In the genomic region with DNA sequence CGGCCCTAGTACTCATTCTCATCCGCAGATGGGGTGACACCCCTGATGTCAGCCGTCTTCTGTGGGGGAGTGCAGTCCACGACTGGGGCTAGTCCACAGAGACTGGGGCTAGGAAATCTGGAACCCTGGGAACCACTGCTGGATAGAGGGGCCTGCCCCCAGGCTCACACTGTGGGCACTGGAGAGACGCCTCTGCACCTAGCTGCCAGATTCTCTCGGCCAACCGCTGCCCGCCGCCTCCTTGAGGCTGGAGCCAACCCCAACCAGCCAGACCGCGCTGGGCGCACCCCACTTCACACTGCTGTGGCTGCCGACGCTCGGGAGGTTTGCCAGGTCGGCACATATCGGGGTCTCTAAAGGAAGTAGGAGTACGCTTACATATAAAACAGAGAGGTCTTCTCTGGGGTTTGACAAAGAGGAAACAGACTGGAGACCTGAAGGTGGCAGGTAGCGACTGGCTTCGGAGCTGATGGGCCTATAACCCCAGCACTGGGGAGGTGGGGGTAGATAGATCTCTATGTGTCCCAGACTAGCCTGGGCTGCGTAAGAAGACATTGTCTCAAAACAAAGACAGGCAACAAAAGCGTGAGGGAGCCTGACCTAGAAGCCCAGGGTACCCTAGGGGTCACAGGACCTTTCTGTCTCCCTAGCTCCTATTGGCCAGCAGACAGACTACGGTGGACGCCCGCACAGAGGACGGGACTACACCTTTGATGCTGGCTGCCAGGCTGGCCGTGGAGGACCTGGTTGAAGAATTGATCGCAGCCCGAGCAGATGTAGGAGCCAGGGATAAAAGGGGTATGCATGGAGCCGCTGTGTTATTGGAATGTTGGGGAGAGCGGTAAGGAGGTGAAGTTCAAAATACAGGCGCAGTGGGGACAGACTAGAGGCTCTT, we compare ENCODE assay signal across 8 mouse cellular contexts. TPM values are rescaled to one million over a fixed set of nuclear protein-coding genes. Genes with fewer than 3 reads are reported as not detected.
DNase-seq lines count a peak whose midpoint lies in the region; ATAC-seq and TF ChIP-seq lines count a peak whose summit lies in the region.

No protein-coding gene starts in this region.

- no peak for TF ChIP-seq CTCF in hindbrain, postnatal 0 days (IDR thresholded peaks at IDR 0.05; ENCODE audit: low read depth)

- peak overlapping the region; percentile 46 for H3ac ChIP-seq in myocyte (ENCODE audit: control insufficient read depth, insufficient read length)

- no peaks in the 10 kb centered on the region for H3K27me3 ChIP-seq in hindbrain, postnatal 0 days (ENCODE audit: insufficient read depth, low read length)
- peaks cover 3% of the 10 kb centered on the region for H3K27me3 ChIP-seq in myocyte (ENCODE audit: control insufficient read depth, insufficient read depth, insufficient read length)

- H3K4me1 ChIP-seq in hindbrain, postnatal 0 days (ENCODE audit: insufficient read depth, low read length): peaks cover 7% of the 10 kb centered on the region

- peak overlapping the region; percentile 86 for H3K4me2 ChIP-seq in hindbrain, postnatal 0 days (ENCODE audit: low read depth, low read length)
- peak overlapping the region; percentile 100 for H3K4me2 ChIP-seq in myocyte (ENCODE audit: low read depth)

- no peak for TF ChIP-seq POLR2A in myocyte (IDR thresholded peaks at IDR 0.05; ENCODE audit: insufficient read length, low read depth)

- H3K36me3 ChIP-seq in hindbrain, postnatal 0 days (ENCODE audit: insufficient read depth, low read length): no peaks in the 10 kb centered on the region
- no peaks in the 10 kb centered on the region for H3K36me3 ChIP-seq in myocyte (ENCODE audit: control insufficient read depth, insufficient read depth)

- no peaks in the 10 kb centered on the region for H3K9me3 ChIP-seq in hindbrain, postnatal 0 days (ENCODE audit: low read length)

- peak overlapping the region; percentile 52 for H3K4me3 ChIP-seq in hindbrain, postnatal 0 days (ENCODE audit: low read length)
- peak overlapping the region; percentile 46 for H3K4me3 ChIP-seq in myocyte

- no peaks in the 10 kb centered on the region for H3K79me2 ChIP-seq in myocyte (ENCODE audit: control insufficient read depth, insufficient read depth)

- H3K9ac ChIP-seq in hindbrain, postnatal 0 days (replicated peaks; ENCODE audit: low read length): peak overlapping the region; percentile 68

- WGBS in hindbrain, postnatal 0 days: 11% methylated on average over 32 of the region's 32 CpGs

- DNase-seq in cerebellum, adult 18-20 months: peak; percentile 36 to 37
- peak; percentile 66 for DNase-seq in retina, embryonic 14.5 days (ENCODE audit: low spot score)
- DNase-seq in retina, postnatal 1 day: no peak
- DNase-seq in hindbrain, postnatal 0 days (ENCODE audit: low spot score): peak; percentile 60
- DNase-seq in urinary bladder, postnatal 14 days (ENCODE audit: low spot score): no peak
- DNase-seq in gastrocnemius, postnatal 4 days (ENCODE audit: low spot score in 2 of 2): no peak

- no peak for ATAC-seq in cerebellum, adult (ENCODE audit: insufficient number of reproducible peaks, low FRiP score, low TSS enrichment)
- ATAC-seq in hindbrain, postnatal 0 days: peak; percentile 2

- H3K27ac ChIP-seq in hindbrain, postnatal 0 days: peak overlapping the region; percentile 91

TF ChIP-seq in myocyte, 11 proteins besides CTCF, POLR2A, EP300 and RAD21:
- TF ChIP-seq REST (IDR thresholded peaks at IDR 0.05; ENCODE audit: insufficient read depth, insufficient read length): no peak
- no peak for TF ChIP-seq MYOD1 (IDR thresholded peaks at IDR 0.05; ENCODE audit: control insufficient read depth in 1 of 3, insufficient read length in 2 of 3, low read depth in 2 of 3)
- TF ChIP-seq CEBPB (IDR thresholded peaks at IDR 0.05; ENCODE audit: insufficient read depth, poor library complexity, severe bottlenecking): no peak
- no peak for TF ChIP-seq SRF (IDR thresholded peaks at IDR 0.05; ENCODE audit: control insufficient read depth, insufficient read length, low read depth)
- no peak for TF ChIP-seq MYOG (IDR thresholded peaks at IDR 0.05; ENCODE audit: control insufficient read depth in 1 of 3, insufficient read depth in 1 of 3, insufficient read length in 2 of 3, low read depth in 2 of 3)
- no peak for TF ChIP-seq MAX (IDR thresholded peaks at IDR 0.05; ENCODE audit: low read depth)
- TF ChIP-seq TCF3 (IDR thresholded peaks at IDR 0.05; ENCODE audit: insufficient read length, low read depth): no peak
- no peak for TF ChIP-seq USF1 (IDR thresholded peaks at IDR 0.05; ENCODE audit: low read depth)

RNA-seq across cellular contexts. Expression of gene Gpsm3, which starts 3.5 kb away (rescaled TPM):
- 3.4 and 4.8 TPM in 2 replicates for total RNA-seq in hindbrain, postnatal 0 days (2014; rRNA removed)
- 4.8 and 5.4 TPM in 2 replicates for polyA plus RNA-seq in hindbrain, postnatal 0 days (2015; fragmentation: Nextera tagmentation; extraction: Ambion mirVana)
- polyA plus RNA-seq in myocyte (2012; fragmentation: generic; extraction: Trizol): 3.1 TPM
- total RNA-seq in gastrocnemius, postnatal 4 days (2021): 1 to 10 TPM; 4.6 to 5.3 TPM

RNA-seq across cellular contexts. Expression of gene Pbx2, which starts 4.9 kb away (rescaled TPM):
- total RNA-seq in hindbrain, postnatal 0 days (2014; rRNA removed): 63.1 and 67.1 TPM in 2 replicates
- 6.2 and 7.5 TPM in 2 replicates for polyA plus RNA-seq in hindbrain, postnatal 0 days (2015; fragmentation: Nextera tagmentation; extraction: Ambion mirVana)
- 21.6 TPM for polyA plus RNA-seq in myocyte (2012; fragmentation: generic; extraction: Trizol)
- total RNA-seq in gastrocnemius, postnatal 4 days (2021): 10 to 100 TPM; 48.7 to 53.5 TPM

RNA-seq across cellular contexts. Expression of gene Ager, which starts 11.5 kb away (rescaled TPM):
- total RNA-seq in hindbrain, postnatal 0 days (2014; rRNA removed): 1.8 and 2.0 TPM in 2 replicates
- polyA plus RNA-seq in hindbrain, postnatal 0 days (2015; fragmentation: Nextera tagmentation; extraction: Ambion mirVana): 1.7 and 2.5 TPM in 2 replicates
- polyA plus RNA-seq in myocyte (2012; fragmentation: generic; extraction: Trizol): 0.22 TPM
- 1 to 10 TPM; 2.0 to 3.0 TPM for total RNA-seq in gastrocnemius, postnatal 4 days (2021)

RNA-seq across cellular contexts. Expression of gene Rnf5, which starts 17.4 kb away (rescaled TPM):
- total RNA-seq in hindbrain, postnatal 0 days (2014; rRNA removed): 61.9 and 65.3 TPM in 2 replicates
- 223 and 233 TPM in 2 replicates for polyA plus RNA-seq in hindbrain, postnatal 0 days (2015; fragmentation: Nextera tagmentation; extraction: Ambion mirVana)
- 37.1 TPM for polyA plus RNA-seq in myocyte (2012; fragmentation: generic; extraction: Trizol)
- 10 to 100 TPM; 23.8 to 24.1 TPM for total RNA-seq in gastrocnemius, postnatal 4 days (2021)

RNA-seq across cellular contexts. Expression of gene Agpat1, which starts 17.9 kb away (rescaled TPM):
- total RNA-seq in hindbrain, postnatal 0 days (2014; rRNA removed): 306 and 322 TPM in 2 replicates
- 97.7 and 98.4 TPM in 2 replicates for polyA plus RNA-seq in hindbrain, postnatal 0 days (2015; fragmentation: Nextera tagmentation; extraction: Ambion mirVana)
- 70.5 TPM for polyA plus RNA-seq in myocyte (2012; fragmentation: generic; extraction: Trizol)
- total RNA-seq in gastrocnemius, postnatal 4 days (2021): 10 to 100 TPM; 42.0 to 42.9 TPM

Comparison
In these comparisons a context has a peak if more than half of its experiments do, and no peak if none do; other contexts are left out.
1. DNase-seq: peak in cerebellum, adult 18-20 months (2 of 2), retina, embryonic 14.5 days (single experiment) and hindbrain, postnatal 0 days (single experiment); none in retina, postnatal 1 day (single experiment), urinary bladder, postnatal 14 days (single experiment) and gastrocnemius, postnatal 4 days (0 of 2).